Mouse (Mus musculus) gastrocnemius, adult 8-10 months (tissue): ENCODE measurements around the gene Olfr279. TPM values are rescaled to one million over a fixed set of nuclear protein-coding genes. Genes with fewer than 3 reads are reported as not detected.

Source experiments
- DNase-seq, 2 experiments: peaks; one replicate each; pipeline ENCODE4 v3.0.0; 2022; ENCODE audit warnings: low spot score in 2 of 2
- microRNA-seq: library from miRNA; unstranded; fragments of <30 nt; microRNA quantifications from one replicate; pipeline ENCODE4 v1.2.0, GENCODE M21; 2022
- total RNA-seq, 4 experiments: library from RNA; stranded (reverse); gene quantifications; 2 replicates each; pipeline ENCODE4 v1.2.4; 2022

Olfr279 gene
- total RNA-seq, 4 experiments from 2014 or later, result not detected

DNA sequence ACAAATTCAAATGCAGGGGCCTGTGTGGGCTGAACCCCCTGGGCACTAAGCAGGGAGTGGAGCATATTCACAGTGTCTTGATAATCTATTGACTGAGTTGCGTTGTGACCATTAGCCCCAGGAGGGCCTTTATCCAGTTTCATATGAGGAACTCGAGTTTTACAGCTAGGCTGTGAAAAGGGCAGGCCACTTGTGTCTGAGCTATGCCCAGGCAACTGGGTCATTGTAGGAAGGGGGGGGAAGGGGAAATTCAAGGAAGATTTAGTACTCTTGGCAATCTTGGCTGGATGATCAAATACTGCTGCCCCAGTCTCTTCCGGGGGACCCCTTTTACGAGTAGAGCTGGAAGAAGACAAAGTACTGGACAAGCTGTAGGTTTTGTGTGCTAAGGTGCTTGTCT is 51.1 kb downstream of the Olfr279 start:
- no peak for DNase-seq

DNA sequence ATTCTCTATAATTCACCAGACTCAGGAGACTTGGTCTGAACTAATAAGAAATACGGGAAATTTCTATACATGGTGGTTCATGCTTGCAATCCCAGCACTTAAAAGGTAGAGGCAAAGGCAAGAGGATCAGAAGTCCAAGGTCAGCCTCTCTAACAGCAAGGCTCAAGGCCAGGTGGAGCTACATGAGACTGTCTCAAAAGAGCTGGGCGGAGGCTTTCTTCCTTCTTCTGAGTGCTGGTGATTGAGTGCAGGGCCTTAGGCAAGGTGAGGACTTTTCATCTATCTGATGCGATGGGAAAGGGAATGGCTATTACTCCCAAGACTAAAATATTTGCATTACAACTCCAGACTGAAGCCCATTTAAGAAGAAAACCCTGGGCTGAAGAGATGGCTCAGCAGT is 52.9 kb downstream of the Olfr279 start:
- DNase-seq, result no peak

DNA sequence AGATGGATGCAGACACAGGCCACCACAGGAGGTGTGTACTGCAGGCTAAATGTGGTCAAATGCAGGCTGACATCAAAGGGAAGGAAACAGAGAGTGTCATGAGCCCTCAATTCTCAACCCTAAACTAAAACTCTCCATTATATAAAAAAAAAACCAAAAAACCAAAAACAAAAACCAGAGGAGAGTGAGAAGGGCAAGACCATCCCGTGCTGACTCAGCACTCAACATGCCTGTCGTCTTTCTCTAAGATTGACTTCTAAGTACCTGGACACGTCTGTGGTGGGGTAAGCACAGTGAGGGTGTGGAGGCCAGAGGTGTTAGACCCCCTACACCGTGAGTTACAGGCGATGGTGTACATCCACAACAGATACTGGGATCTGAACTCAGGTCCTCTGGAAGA is 54.6 kb downstream of the Olfr279 start:
- no peak for DNase-seq

Small RNA genes within 50 kb of the gene (microRNA-seq; reads per million reads assigned to microRNA genes)
- gene Mir1291, result 3.3 reads per million

Other genes with a start within 250 kb of the Olfr279 start
- not detected for gene H1fnt, start 235.1 kb upstream of the Olfr279 start, total RNA-seq
- 10 to 100 TPM in 3 of 4 experiments, 1 to 10 TPM in 1; 9.8 to 16.3 (median 13.7) TPM for gene Zfp641, start 196.2 kb upstream of the Olfr279 start, total RNA-seq
- gene Olfr285, start 175.0 kb upstream of the Olfr279 start, total RNA-seq, result not detected
- gene Olfr284, start 151.4 kb upstream of the Olfr279 start, total RNA-seq, result not detected
- gene Olfr283, start 111.5 kb upstream of the Olfr279 start, total RNA-seq, result not detected
- gene Olfr282, start 61.2 kb upstream of the Olfr279 start, total RNA-seq, result not detected
- gene Olfr281, start 39.8 kb upstream of the Olfr279 start, total RNA-seq, result not detected
- not detected for gene OR5BS1P, start 22.5 kb upstream of the Olfr279 start, total RNA-seq
- not detected for gene Lalba, start 9.7 kb upstream of the Olfr279 start, total RNA-seq
- gene Kansl2, start 41.9 kb downstream of the Olfr279 start, total RNA-seq, result 10 to 100 TPM; 65.5 to 72.7 (median 69.8) TPM
- 10 to 100 TPM; 14.3 to 19.4 (median 15.7) TPM for gene Ccnt1, start 78.5 kb downstream of the Olfr279 start, total RNA-seq
- gene 4930415O20Rik, start 78.6 kb downstream of the Olfr279 start, total RNA-seq, result under 1 TPM in 1 of 4 experiments, not detected in 3; 0.63 TPM
- gene Adcy6, start 117.7 kb downstream of the Olfr279 start, total RNA-seq, result 10 to 100 TPM; 13.4 to 21.4 (median 19.1) TPM
- 1 to 10 TPM in 2 of 4 experiments, under 1 TPM in 2; 0.78 to 1.1 (median 1.0) TPM for gene Cacnb3, start 138.4 kb downstream of the Olfr279 start, total RNA-seq
- gene Ddx23, start 170.5 kb downstream of the Olfr279 start, total RNA-seq, result 10 to 100 TPM; 54.0 to 72.3 (median 63.4) TPM
- 1 to 10 TPM; 1.0 to 2.3 (median 1.1) TPM for gene Rnd1, start 185.1 kb downstream of the Olfr279 start, total RNA-seq
- not detected for gene Ccdc65, start 215.8 kb downstream of the Olfr279 start, total RNA-seq
- under 1 TPM in 3 of 4 experiments, not detected in 1; 0.43 to 0.92 (median 0.72) TPM for gene Fkbp11, start 235.8 kb downstream of the Olfr279 start, total RNA-seq